Mouse (Mus musculus) intestine, embryonic 14.5 days (tissue): ENCODE results near the gene Ttc34. TPM values are rescaled to one million over a fixed set of nuclear protein-coding genes. Genes with fewer than 3 reads are reported as not detected.

ENCODE experiments used
- ATAC-seq: fragments of 200-750 bp; cut with Nextera tagmentation; replicated peaks from 2 replicates; pipeline ENCODE4 v1.8.0; 2017; ENCODE audit warnings: low read depth, moderate number of reproducible peaks, moderate TSS enrichment, moderate library complexity; ENCODE audit not compliant: low FRiP score, low TSS enrichment
- DNase-seq: peaks from one replicate; pipeline ENCODE4 v3.0.0-alpha.2; 2018; ENCODE audit warnings: low spot score
- H3K27ac ChIP-seq: fragments of 300-500 bp; sonication (generic); 2 replicates; pipeline ENCODE4 v1.5.1; 2014; ENCODE audit warnings: low read depth, mild to moderate bottlenecking, control low read depth
- H3K27me3 ChIP-seq: fragments of 300-500 bp; sonication (generic); replicated peaks from 2 replicates; pipeline ENCODE4 v1.6.1; 2014; ENCODE audit warnings: low read length, control low read depth; ENCODE audit not compliant: control insufficient read depth, insufficient read depth
- H3K36me3 ChIP-seq: fragments of 300-500 bp; sonication (generic); 2 replicates; pipeline ENCODE4 v1.6.1; 2014; ENCODE audit warnings: low read length, control low read depth; ENCODE audit not compliant: control insufficient read depth, insufficient read depth
- H3K4me1 ChIP-seq: fragments of 300-500 bp; sonication (generic); replicated peaks from 2 replicates; pipeline ENCODE4 v1.6.1; 2014; ENCODE audit warnings: low read length, control low read depth, mixed read lengths; ENCODE audit not compliant: control insufficient read depth, insufficient read depth
- H3K4me2 ChIP-seq: fragments of 300-500 bp; sonication (generic); 2 replicates; pipeline ENCODE4 v1.6.1; 2014; ENCODE audit warnings: low read length
- H3K4me3 ChIP-seq: fragments of 300-500 bp; sonication (generic); 2 replicates; pipeline ENCODE4 v1.5.1; 2014; ENCODE audit warnings: low read depth, low read length, control low read depth, mixed read lengths
- H3K9ac ChIP-seq: fragments of 300-500 bp; sonication (generic); 2 replicates; pipeline ENCODE4 v1.6.1; 2014; ENCODE audit warnings: mild to moderate bottlenecking, low read length
- H3K9me3 ChIP-seq: fragments of 300-500 bp; sonication (generic); 2 replicates; pipeline ENCODE4 v1.6.1; 2016; ENCODE audit warnings: low read length, control low read depth; ENCODE audit not compliant: control insufficient read depth
- WGBS: fragments of 180-500 bp; shearing (Covaris S2); extraction: QIAGEN DNeasy Blood & Tissue Kit; methylation state at CpG from one replicate; pipeline ENCODE4 v1.1.7; 2014; 5-methylcytosine and 5-hydroxymethylcytosine counted together
- polyA plus RNA-seq: library from polyadenylated mRNA; unstranded; fragments of >200 nt; fragmentation: Nextera tagmentation; extraction: Ambion mirVana; gene quantifications from 2 replicates; pipeline ENCODE4 v1.2.1, GENCODE M21; 2014

Ttc34 gene
- polyA plus RNA-seq, 1 experiment from 2014 or later, result 0.30 TPM

DNA sequence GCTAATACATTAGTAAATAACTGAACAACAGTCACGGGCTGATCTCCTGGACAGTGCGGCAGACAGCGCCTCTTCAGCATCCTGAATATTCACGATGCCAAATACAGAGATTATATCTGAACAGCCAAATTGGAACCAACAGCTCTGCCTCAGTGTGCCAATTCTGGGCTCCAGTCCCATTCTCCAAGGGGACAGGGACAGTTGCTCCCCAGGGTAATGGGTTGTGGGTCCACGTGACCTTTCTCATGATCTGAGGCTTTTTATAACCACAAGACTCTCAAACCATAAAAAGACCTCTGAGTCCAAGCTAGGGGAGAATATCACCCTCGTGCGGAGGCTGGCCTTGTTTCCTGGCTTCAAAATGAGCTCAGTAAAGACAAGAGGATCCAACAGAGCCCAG lies 10.1 kb upstream of the Ttc34 start:
- Histone ChIP-seq H3K36me3 (no peaks in the 10 kb centered on the region), H3K27me3 (no peaks in the 10 kb centered on the region), H3K9ac (no peak overlapping the region), H3K9me3 (no peaks in the 10 kb centered on the region), H3K4me1 (no peaks in the 10 kb centered on the region; the same call in 1 of the 2 replicates), H3K4me3 (no peak overlapping the region), H3K27ac (no peak overlapping the region), H3K4me2 (no peak overlapping the region)
- WGBS, result 80% methylated on average over 7 of the region's 7 CpGs
- ATAC-seq (no peak), DNase-seq (no peak)

DNA sequence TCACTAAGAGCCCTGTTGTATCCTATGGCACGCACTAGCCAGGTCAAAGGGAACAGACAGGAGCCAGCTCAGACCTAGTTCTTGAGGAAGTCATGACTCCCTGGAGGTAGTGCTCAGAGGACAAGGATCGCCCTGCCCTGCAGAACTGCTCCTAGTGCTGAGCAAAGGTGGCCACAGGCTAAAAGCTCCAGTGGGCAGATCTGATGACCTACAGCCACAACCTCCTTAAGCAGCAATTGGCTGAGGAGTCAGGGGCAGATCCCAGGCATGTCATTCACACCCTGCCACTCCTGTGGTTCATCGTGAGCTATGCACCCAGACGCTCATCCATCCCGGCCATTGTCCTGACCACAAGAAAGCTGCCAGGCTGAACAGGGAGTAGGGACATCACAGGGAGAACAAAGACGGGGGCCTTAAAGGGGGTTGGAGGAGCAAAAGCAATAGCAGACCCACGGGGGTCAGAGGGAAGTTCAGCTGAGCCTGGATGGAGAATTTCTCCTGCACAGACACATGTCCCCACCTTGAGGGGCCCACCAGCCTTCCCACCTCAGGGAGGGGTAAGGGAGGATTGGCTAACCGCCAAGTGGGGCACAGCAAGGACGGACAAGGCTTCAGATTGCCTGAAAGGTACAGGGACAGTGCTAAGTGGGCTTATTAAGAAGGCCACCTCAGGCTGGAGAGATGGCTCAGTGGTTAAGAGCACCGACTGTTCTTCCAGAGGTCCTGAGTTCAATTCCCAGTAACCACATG lies 9.2 kb upstream of the Ttc34 start:
- H3K9me3 ChIP-seq, result no peaks in the 10 kb centered on the region
- no peak overlapping the region for H3K27ac ChIP-seq
- no peak overlapping the region for H3K4me2 ChIP-seq
- H3K36me3 ChIP-seq, result no peaks in the 10 kb centered on the region
- no peak for DNase-seq
- H3K27me3 ChIP-seq, result no peaks in the 10 kb centered on the region
- no peaks in the 10 kb centered on the region; the same call in 1 of the 2 replicates for H3K4me1 ChIP-seq
- H3K9ac ChIP-seq, result no peak overlapping the region
- no peak overlapping the region for H3K4me3 ChIP-seq
- no peak for ATAC-seq
- 48% methylated on average over 10 of the region's 10 CpGs for WGBS

DNA sequence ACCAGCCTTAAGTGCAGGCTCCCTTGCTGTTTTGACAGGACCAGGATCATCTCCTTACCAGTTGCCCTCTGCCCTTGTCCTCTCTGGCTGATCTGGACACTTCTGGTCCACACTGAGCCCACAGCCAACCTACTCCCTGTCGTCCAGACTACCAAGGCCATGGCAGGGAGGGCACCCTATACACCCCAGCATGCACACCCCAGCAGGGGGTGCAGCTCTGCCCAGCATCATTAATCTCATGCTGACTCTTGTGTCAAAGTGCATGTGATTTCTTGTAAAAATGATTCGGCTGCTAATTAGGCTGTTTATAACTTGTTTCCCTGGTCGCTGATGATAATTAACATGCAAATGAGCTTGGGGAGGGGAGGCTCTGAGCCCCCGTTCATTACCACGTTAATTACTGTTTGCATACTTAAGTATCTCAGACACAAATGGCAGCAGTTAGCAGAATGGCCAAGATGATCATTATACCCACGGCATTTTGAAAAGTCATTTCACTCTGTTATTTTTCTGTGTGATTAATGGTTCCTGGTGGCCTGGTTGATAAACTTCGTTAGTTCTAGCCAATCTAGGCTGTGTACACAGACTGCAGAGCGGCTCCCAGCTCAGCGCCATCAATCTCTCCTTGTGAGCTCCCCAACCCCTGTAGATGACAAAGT lies 5.2 kb upstream of the Ttc34 start:
- ATAC-seq, result no peak
- WGBS, result 43% methylated on average over 9 of the region's 9 CpGs
- DNase-seq, result no peak

DNA sequence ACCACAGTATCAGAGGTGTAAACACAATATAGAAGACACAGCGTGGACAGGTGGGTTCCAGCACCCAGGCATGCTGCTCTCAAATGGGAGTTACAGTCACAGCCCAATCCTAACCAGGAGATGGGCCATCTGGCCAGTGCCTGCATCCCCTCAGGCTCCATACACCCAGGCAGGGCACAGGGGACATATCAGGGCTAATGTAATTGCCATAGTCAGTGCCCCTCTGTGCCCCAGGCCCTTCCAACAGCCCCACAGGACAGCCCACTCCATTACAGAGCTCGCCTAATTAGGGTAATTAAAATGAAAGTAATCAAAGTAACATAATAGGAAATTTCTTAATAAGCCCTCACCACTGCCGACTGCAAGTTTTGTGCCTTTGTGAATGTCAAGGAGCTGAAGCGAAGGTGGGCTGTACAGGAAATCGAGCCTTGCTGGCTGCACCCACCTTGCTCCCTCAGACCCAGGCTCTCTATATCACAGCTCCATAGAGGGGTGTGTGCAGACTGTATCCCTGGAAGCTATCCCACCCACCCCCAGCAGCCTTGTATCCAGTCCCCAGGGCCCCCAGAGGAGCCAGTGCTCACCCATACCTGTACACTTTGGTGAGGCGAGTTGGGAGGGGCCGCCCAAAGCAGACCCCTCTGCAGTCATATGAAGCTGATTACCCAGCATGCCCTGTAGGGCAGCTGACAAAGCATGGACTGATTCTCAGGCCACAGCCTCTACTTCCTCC lies 910 bp upstream of the Ttc34 start:
- no peak overlapping the region for H3K4me3 ChIP-seq
- no peak overlapping the region for H3K4me2 ChIP-seq
- WGBS, result 70% methylated on average over 7 of the region's 7 CpGs
- no peak overlapping the region for H3K9ac ChIP-seq
- H3K36me3 ChIP-seq, result no peaks in the 10 kb centered on the region
- no peaks in the 10 kb centered on the region for H3K9me3 ChIP-seq
- H3K4me1 ChIP-seq, result no peaks in the 10 kb centered on the region
- ATAC-seq, result no peak
- no peak overlapping the region for H3K27ac ChIP-seq
- no peaks in the 10 kb centered on the region for H3K27me3 ChIP-seq
- no peak for DNase-seq

More for the DNA sequence above, 5.2 kb upstream of the Ttc34 start:
- Histone ChIP-seq H3K9ac (no peak overlapping the region), H3K27me3 (no peaks in the 10 kb centered on the region), H3K4me2 (no peak overlapping the region), H3K9me3 (no peaks in the 10 kb centered on the region), H3K36me3 (no peaks in the 10 kb centered on the region), H3K4me1 (no peaks in the 10 kb centered on the region; the same call in 1 of the 2 replicates), H3K27ac (no peak overlapping the region), H3K4me3 (no peak overlapping the region)

DNA sequence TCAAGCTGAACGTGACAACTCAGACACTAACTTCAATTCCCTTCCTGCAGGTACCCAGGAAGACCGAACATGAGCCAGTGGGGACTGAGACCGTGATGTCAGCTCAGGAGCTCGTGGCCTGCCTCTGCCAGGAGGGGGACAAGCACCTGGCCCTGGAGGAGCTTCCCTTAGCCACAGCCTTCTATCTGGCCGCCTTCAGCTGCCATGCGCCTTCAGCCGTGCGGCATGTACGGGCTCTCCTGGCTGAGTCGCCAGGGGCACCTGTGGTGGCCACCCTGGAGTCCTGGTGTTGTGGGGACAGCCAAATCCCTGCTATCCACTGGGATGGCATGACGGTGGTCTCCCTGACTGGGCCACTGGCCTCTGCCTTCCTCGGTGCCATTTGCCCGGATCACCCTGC lies 1.5 kb downstream of the Ttc34 start:
- Histone ChIP-seq H3K4me3 (no peak overlapping the region), H3K4me1 (no peaks in the 10 kb centered on the region), H3K36me3 (no peaks in the 10 kb centered on the region), H3K9me3 (no peaks in the 10 kb centered on the region), H3K27me3 (no peaks in the 10 kb centered on the region), H3K27ac (no peak overlapping the region), H3K9ac (no peak overlapping the region), H3K4me2 (no peak overlapping the region)
- ATAC-seq, result peak; percentile 23; the same call in 1 of the 2 replicates
- WGBS, result 89% methylated on average over 13 of the region's 13 CpGs
- no peak for DNase-seq

DNA sequence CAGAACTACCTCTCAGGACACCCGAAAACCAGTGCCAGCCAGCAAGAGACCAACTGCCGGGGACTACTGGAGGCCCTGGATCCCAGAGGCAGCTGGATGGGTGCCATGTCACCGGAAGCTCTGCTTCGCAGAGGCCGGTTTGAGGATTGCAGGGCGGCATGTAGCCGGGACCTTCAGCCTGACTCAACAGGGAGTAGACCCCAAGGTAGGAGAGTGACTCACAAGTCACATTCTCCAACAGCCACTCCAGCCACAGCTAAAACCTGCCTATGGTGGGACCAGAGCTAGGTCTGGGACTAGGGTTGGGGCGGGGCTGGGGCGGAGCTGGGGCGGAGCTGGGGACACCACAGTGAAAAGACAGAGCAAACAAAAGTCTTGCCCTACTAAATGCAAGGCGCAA lies 2.1 kb downstream of the Ttc34 start:
- peak; percentile 75 for ATAC-seq
- WGBS, result 50% methylated on average over 11 of the region's 11 CpGs
- Histone ChIP-seq H3K27ac (no peak overlapping the region), H3K9ac (no peak overlapping the region), H3K4me1 (no peaks in the 10 kb centered on the region), H3K4me2 (no peak overlapping the region), H3K4me3 (no peak overlapping the region), H3K36me3 (no peaks in the 10 kb centered on the region), H3K27me3 (no peaks in the 10 kb centered on the region), H3K9me3 (no peaks in the 10 kb centered on the region)
- no peak for DNase-seq

DNA sequence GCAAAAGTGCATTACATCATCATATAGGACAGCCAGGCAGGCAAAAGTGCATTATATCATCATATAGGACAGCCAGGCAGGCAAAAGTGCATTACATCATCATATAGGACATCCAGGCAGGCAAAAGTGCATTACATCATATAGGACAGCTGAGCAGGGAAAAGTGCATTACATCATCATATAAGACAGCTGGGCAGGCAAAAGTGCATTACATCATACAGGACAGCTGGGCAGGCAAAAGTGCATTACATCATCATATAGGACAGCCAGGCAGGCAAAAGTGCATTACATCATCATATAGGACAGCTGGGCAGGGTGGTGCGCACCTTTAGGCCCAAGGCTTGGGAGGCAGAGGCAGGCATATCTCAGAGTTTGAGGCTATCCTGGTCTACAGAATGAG lies 15.4 kb downstream of the Ttc34 start:
- H3K9me3 ChIP-seq, result no peaks in the 10 kb centered on the region
- H3K4me2 ChIP-seq, result no peak overlapping the region
- 0 out of 2 replicates have a peak, but pooled peaks cover 3% of the 10 kb centered on the region for H3K4me1 ChIP-seq
- no peak overlapping the region for H3K9ac ChIP-seq
- H3K4me3 ChIP-seq, result no peak overlapping the region
- peaks cover 28% of the 10 kb centered on the region for H3K27me3 ChIP-seq
- ATAC-seq (no peak), DNase-seq (no peak)
- H3K27ac ChIP-seq, result no peak overlapping the region
- no peaks in the 10 kb centered on the region for H3K36me3 ChIP-seq
- WGBS, result 92% methylated on average over 1 of the region's 1 CpGs

DNA sequence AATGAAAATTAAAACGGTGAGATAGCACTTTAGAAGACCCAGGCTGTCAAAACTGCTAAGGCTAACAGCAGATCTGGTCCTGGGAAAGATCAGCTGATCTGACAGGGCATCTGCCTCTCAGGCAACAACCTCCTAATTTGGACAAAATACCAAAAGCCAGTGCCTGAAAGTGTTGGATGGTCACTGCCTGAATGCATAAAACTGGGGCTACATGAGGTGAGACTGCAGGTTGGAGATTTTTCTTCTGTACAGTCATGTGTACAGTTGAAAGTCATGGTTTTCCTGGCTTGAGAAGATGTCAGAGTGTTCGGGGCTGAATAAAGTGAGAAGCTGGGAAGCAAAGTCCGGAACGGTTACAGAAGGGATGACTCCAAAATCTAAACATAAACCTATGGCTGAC lies 16.6 kb downstream of the Ttc34 start:
- no peak overlapping the region for H3K4me3 ChIP-seq
- H3K36me3 ChIP-seq, result no peaks in the 10 kb centered on the region
- H3K9me3 ChIP-seq, result no peaks in the 10 kb centered on the region
- peaks cover 28% of the 10 kb centered on the region for H3K27me3 ChIP-seq
- no peak overlapping the region for H3K4me2 ChIP-seq
- H3K9ac ChIP-seq, result no peak overlapping the region
- ATAC-seq, result no peak
- no peak overlapping the region for H3K27ac ChIP-seq
- H3K4me1 ChIP-seq, result 0 out of 2 replicates have a peak, but pooled peaks cover 3% of the 10 kb centered on the region
- DNase-seq, result no peak
- 60% methylated on average over 4 of the region's 4 CpGs for WGBS
